Comparison of ENCODE assay signal across 8 mouse cellular contexts in the genomic region with DNA sequence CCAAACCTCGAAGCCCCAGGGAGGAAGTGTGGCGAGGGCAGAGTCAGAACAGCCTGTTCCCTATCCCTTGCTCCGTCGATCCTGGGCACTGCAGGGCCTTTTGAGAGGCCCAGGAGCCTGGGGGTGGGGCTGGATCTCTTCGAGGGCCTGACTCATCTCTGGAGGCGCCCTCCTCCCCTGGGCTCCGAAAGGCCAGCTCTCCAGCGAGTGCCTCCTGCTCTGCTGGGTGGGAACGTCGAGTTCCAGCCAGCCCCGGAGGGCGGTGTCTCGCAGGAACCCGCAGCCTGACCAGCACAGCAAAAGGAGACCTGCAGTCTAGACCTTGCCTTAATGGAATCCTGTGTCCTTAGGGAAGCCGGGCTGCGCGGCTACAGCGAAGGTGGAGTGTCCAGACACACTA. TPM values are rescaled to one million over a fixed set of nuclear protein-coding genes. Genes with fewer than 3 reads are reported as not detected.
A peak's percentile ranks its signal among the peaks of the same experiment; 100 is the strongest.
DNase-seq lines count a peak whose midpoint lies in the region; ATAC-seq lines count a peak whose summit lies in the region.

No protein-coding gene starts in this region.

- H3K36me3 ChIP-seq in midbrain, embryonic 10.5 days = no peaks in the 10 kb centered on the region
- no peaks in the 10 kb centered on the region for H3K36me3 ChIP-seq in midbrain, embryonic 15.5 days (replicated peaks)
- H3K36me3 ChIP-seq in embryonic facial prominence, embryonic 10.5 days (replicated peaks) = 0 out of 2 replicates have a peak, but pooled peaks cover 7% of the 10 kb centered on the region
- H3K36me3 ChIP-seq in heart, embryonic 14.5 days (ENCODE audit: control insufficient read depth, insufficient read depth, low read length) = no peaks in the 10 kb centered on the region
- H3K36me3 ChIP-seq in limb, embryonic 10.5 days = no peaks in the 10 kb centered on the region
- no peaks in the 10 kb centered on the region for H3K36me3 ChIP-seq in stomach, embryonic 16.5 days (ENCODE audit: control insufficient read depth, insufficient read depth, low read length)

- no peak overlapping the region for H3K9ac ChIP-seq in midbrain, embryonic 15.5 days
- peak overlapping the region; percentile 41; the same call in 1 of the 2 replicates for H3K9ac ChIP-seq in heart, embryonic 14.5 days (ENCODE audit: low read length)
- H3K9ac ChIP-seq in stomach, embryonic 16.5 days (ENCODE audit: low read length) = peak overlapping the region; percentile 60

- H3K27me3 ChIP-seq in midbrain, embryonic 10.5 days (ENCODE audit: low read depth, poor library complexity, severe bottlenecking) = peaks cover 10% of the 10 kb centered on the region
- no peaks in the 10 kb centered on the region for H3K27me3 ChIP-seq in midbrain, embryonic 15.5 days (replicated peaks)
- no peaks in the 10 kb centered on the region for H3K27me3 ChIP-seq in embryonic facial prominence, embryonic 10.5 days (replicated peaks; ENCODE audit: low read depth, poor library complexity, severe bottlenecking)
- H3K27me3 ChIP-seq in heart, embryonic 14.5 days (ENCODE audit: control insufficient read depth, insufficient read depth, low read length) = no peaks in the 10 kb centered on the region
- no peaks in the 10 kb centered on the region for H3K27me3 ChIP-seq in limb, embryonic 10.5 days (ENCODE audit: low read depth, poor library complexity, severe bottlenecking)
- no peaks in the 10 kb centered on the region for H3K27me3 ChIP-seq in stomach, embryonic 16.5 days (ENCODE audit: control insufficient read depth, insufficient read depth, low read length)

- ATAC-seq in midbrain, embryonic 15.5 days (replicated peaks) = no peak
- ATAC-seq in heart, embryonic 14.5 days (ENCODE audit: insufficient number of reproducible peaks, insufficient read depth, low FRiP score, low read depth) = no peak
- ATAC-seq in stomach, embryonic 16.5 days (ENCODE audit: insufficient read depth, low FRiP score) = peak; percentile 78
- ATAC-seq in activated CD4-positive, CD25-positive, alpha-beta regulatory T cell, adult 4 months = no peak

- H3K4me1 ChIP-seq in midbrain, embryonic 10.5 days = peaks cover 42% of the 10 kb centered on the region
- H3K4me1 ChIP-seq in midbrain, embryonic 15.5 days = peaks cover 3% of the 10 kb centered on the region; the same call in 1 of the 2 replicates
- H3K4me1 ChIP-seq in embryonic facial prominence, embryonic 10.5 days = peaks cover 45% of the 10 kb centered on the region
- H3K4me1 ChIP-seq in heart, embryonic 14.5 days (ENCODE audit: control insufficient read depth in 2 of 2, insufficient read depth in 2 of 2, low read length in 2 of 2) = peaks cover 15 to 17% of the 10 kb centered on the region in 2 experiments
- peaks cover 39% of the 10 kb centered on the region for H3K4me1 ChIP-seq in limb, embryonic 10.5 days
- peaks cover 11% of the 10 kb centered on the region for H3K4me1 ChIP-seq in stomach, embryonic 16.5 days (ENCODE audit: control insufficient read depth, insufficient read depth, low read length)

- peaks cover 3% of the 10 kb centered on the region; the same call in 1 of the 2 replicates for H3K9me3 ChIP-seq in midbrain, embryonic 10.5 days (replicated peaks)
- H3K9me3 ChIP-seq in midbrain, embryonic 15.5 days = no peaks in the 10 kb centered on the region
- peaks cover 9% of the 10 kb centered on the region; the same call in 1 of the 2 replicates for H3K9me3 ChIP-seq in embryonic facial prominence, embryonic 10.5 days
- peaks cover 4% of the 10 kb centered on the region for H3K9me3 ChIP-seq in heart, embryonic 14.5 days (ENCODE audit: control insufficient read depth, low read length)
- 0 out of 2 replicates have a peak, but pooled peaks cover 5% of the 10 kb centered on the region for H3K9me3 ChIP-seq in limb, embryonic 10.5 days (replicated peaks)
- 0 out of 2 replicates have a peak, but pooled peaks cover 3% of the 10 kb centered on the region for H3K9me3 ChIP-seq in stomach, embryonic 16.5 days (replicated peaks; ENCODE audit: control insufficient read depth, low read length)

- 19% methylated on average over 18 of the region's 18 CpGs for WGBS in midbrain, embryonic 10.5 days
- 18% methylated on average over 18 of the region's 18 CpGs for WGBS in midbrain, embryonic 15.5 days
- WGBS in embryonic facial prominence, embryonic 10.5 days = 19% methylated on average over 18 of the region's 18 CpGs
- 18% methylated on average over 18 of the region's 18 CpGs for WGBS in heart, embryonic 14.5 days
- 18% methylated on average over 18 of the region's 18 CpGs for WGBS in limb, embryonic 10.5 days
- 21% methylated on average over 18 of the region's 18 CpGs for WGBS in stomach, embryonic 16.5 days

- H3K4me3 ChIP-seq in midbrain, embryonic 10.5 days = no peak overlapping the region
- no peak overlapping the region for H3K4me3 ChIP-seq in midbrain, embryonic 15.5 days
- 0 out of 2 replicates have a peak overlapping the region, but pooled peaks have one; percentile 21 for H3K4me3 ChIP-seq in embryonic facial prominence, embryonic 10.5 days
- no peak overlapping the region for H3K4me3 ChIP-seq in heart, embryonic 14.5 days (ENCODE audit: control insufficient read depth in 1 of 2, insufficient read depth in 1 of 2, low read depth in 1 of 2, low read length in 2 of 2)
- no peak overlapping the region for H3K4me3 ChIP-seq in limb, embryonic 10.5 days
- H3K4me3 ChIP-seq in stomach, embryonic 16.5 days (replicated peaks; ENCODE audit: low read length) = no peak overlapping the region

- DNase-seq in midbrain, embryonic 10.5 days (ENCODE audit: low spot score) = peak; percentile 45
- DNase-seq in embryonic facial prominence, embryonic 10.5 days (ENCODE audit: low spot score) = peak; percentile 49
- DNase-seq in limb, embryonic 10.5 days (ENCODE audit: low spot score) = peak; percentile 58
- DNase-seq in thymus, postnatal 0 days (ENCODE audit: low spot score) = no peak

- H3K4me2 ChIP-seq in midbrain, embryonic 15.5 days = no peak overlapping the region
- H3K4me2 ChIP-seq in heart, embryonic 14.5 days (ENCODE audit: low read length) = 0 out of 2 replicates have a peak overlapping the region, but pooled peaks have one; percentile 16
- no peak overlapping the region for H3K4me2 ChIP-seq in stomach, embryonic 16.5 days (ENCODE audit: low read depth, low read length)

- peak overlapping the region; percentile 77 for H3K27ac ChIP-seq in midbrain, embryonic 10.5 days (replicated peaks)
- H3K27ac ChIP-seq in midbrain, embryonic 15.5 days = no peak overlapping the region
- peak overlapping the region; percentile 84 for H3K27ac ChIP-seq in embryonic facial prominence, embryonic 10.5 days (replicated peaks)
- peak overlapping the region in 1 of 2 experiments; percentile 35; a peak in 1 of 4 replicates for H3K27ac ChIP-seq in heart, embryonic 14.5 days (replicated peaks in 1 of 2; ENCODE audit: control insufficient read depth in 1 of 2, insufficient read depth in 1 of 2, low read depth in 2 of 2, low read length in 2 of 2)
- peak overlapping the region; percentile 77 for H3K27ac ChIP-seq in limb, embryonic 10.5 days
- peak overlapping the region; percentile 79 for H3K27ac ChIP-seq in stomach, embryonic 16.5 days (ENCODE audit: low read length)

RNA-seq across cellular contexts. Expression of gene 1700001O22Rik, which starts 50.2 kb away (rescaled TPM):
- 3.5 and 4.0 TPM in 2 replicates for polyA plus RNA-seq in midbrain, embryonic 10.5 days (2016; fragmentation: Nextera tagmentation; extraction: Ambion mirVana)
- polyA plus RNA-seq in midbrain, embryonic 15.5 days (2015; fragmentation: Nextera tagmentation; extraction: Ambion mirVana) = 1.2 and 1.7 TPM in 2 replicates
- polyA plus RNA-seq in embryonic facial prominence, embryonic 10.5 days (2016; fragmentation: Nextera tagmentation; extraction: Ambion mirVana) = 2.4 and 3.1 TPM in 2 replicates
- 1.8 and 2.1 TPM in 2 replicates for polyA plus RNA-seq in heart, embryonic 14.5 days (2014; fragmentation: Nextera tagmentation; extraction: Ambion mirVana)
- 2.1 and 4.0 TPM in 2 replicates for polyA plus RNA-seq in limb, embryonic 10.5 days (2016; fragmentation: Nextera tagmentation; extraction: Ambion mirVana)
- polyA plus RNA-seq in stomach, embryonic 16.5 days (2015; fragmentation: Nextera tagmentation; extraction: Ambion mirVana) = 1.5 and 1.7 TPM in 2 replicates
- 0.90 and 1.1 TPM in 2 replicates for polyA plus RNA-seq in thymus, postnatal 0 days (2015; fragmentation: Nextera tagmentation; extraction: Ambion mirVana)
- polyA plus RNA-seq in activated CD4-positive, CD25-positive, alpha-beta regulatory T cell, adult 4 months (2017; shearing (Covaris generic)) = under 1 TPM; 0.73 to 0.76 TPM

RNA-seq across cellular contexts. Expression of gene Ntmt1, which starts 54.4 kb away (rescaled TPM):
- 126 and 127 TPM in 2 replicates for polyA plus RNA-seq in midbrain, embryonic 10.5 days (2016; fragmentation: Nextera tagmentation; extraction: Ambion mirVana)
- polyA plus RNA-seq in midbrain, embryonic 15.5 days (2015; fragmentation: Nextera tagmentation; extraction: Ambion mirVana) = 122 and 123 TPM in 2 replicates
- 134 and 135 TPM in 2 replicates for polyA plus RNA-seq in embryonic facial prominence, embryonic 10.5 days (2016; fragmentation: Nextera tagmentation; extraction: Ambion mirVana)
- polyA plus RNA-seq in heart, embryonic 14.5 days (2014; fragmentation: Nextera tagmentation; extraction: Ambion mirVana) = 84.2 and 84.9 TPM in 2 replicates
- 138 and 141 TPM in 2 replicates for polyA plus RNA-seq in limb, embryonic 10.5 days (2016; fragmentation: Nextera tagmentation; extraction: Ambion mirVana)
- polyA plus RNA-seq in stomach, embryonic 16.5 days (2015; fragmentation: Nextera tagmentation; extraction: Ambion mirVana) = 71.5 and 80.0 TPM in 2 replicates
- polyA plus RNA-seq in thymus, postnatal 0 days (2015; fragmentation: Nextera tagmentation; extraction: Ambion mirVana) = 48.5 and 50.4 TPM in 2 replicates
- 10 to 100 TPM; 28.2 to 38.9 TPM for polyA plus RNA-seq in activated CD4-positive, CD25-positive, alpha-beta regulatory T cell, adult 4 months (2017; shearing (Covaris generic))
